Mouse (Mus musculus) stomach, postnatal 0 days (tissue): ENCODE data around the gene Ttc34. TPM values are rescaled to one million over a fixed set of nuclear protein-coding genes. Genes with fewer than 3 reads are reported as not detected.

Experiments
- ATAC-seq: fragments of 200-750 bp; cut with Nextera tagmentation; 2 replicates; pipeline ENCODE4 v1.8.0; 2017; ENCODE audit not compliant: low FRiP score, low TSS enrichment
- DNase-seq: peaks from one replicate; pipeline ENCODE4 v3.0.0-alpha.2; 2016; ENCODE audit warnings: low spot score
- H3K27ac ChIP-seq: fragments of 300-500 bp; sonication (generic); replicated peaks from 2 replicates; pipeline ENCODE4 v1.5.1; 2014; ENCODE audit warnings: mild to moderate bottlenecking, control low read depth
- H3K27me3 ChIP-seq: fragments of 300-500 bp; sonication (generic); 2 replicates; pipeline ENCODE4 v1.6.1; 2014; ENCODE audit warnings: low read length; ENCODE audit not compliant: control insufficient read depth, insufficient read depth
- H3K36me3 ChIP-seq: fragments of 300-500 bp; sonication (generic); 2 replicates; pipeline ENCODE4 v1.6.1; 2014; ENCODE audit warnings: low read length, mixed read lengths; ENCODE audit not compliant: control insufficient read depth, insufficient read depth
- H3K4me1 ChIP-seq: fragments of 300-500 bp; sonication (generic); replicated peaks from 2 replicates; pipeline ENCODE4 v1.6.1; 2014; ENCODE audit warnings: antibody characterized with exemption; ENCODE audit not compliant: control insufficient read depth, insufficient read depth
- H3K4me2 ChIP-seq: fragments of 300-500 bp; sonication (generic); replicated peaks from 2 replicates; pipeline ENCODE4 v1.6.1; 2014; ENCODE audit warnings: low read depth, mild to moderate bottlenecking, control low read depth, moderate library complexity
- H3K4me3 ChIP-seq: fragments of 300-500 bp; sonication (generic); 2 replicates; pipeline ENCODE4 v1.5.1; 2014; ENCODE audit warnings: low read depth, low read length, control low read depth
- H3K9ac ChIP-seq: fragments of 300-500 bp; sonication (generic); 2 replicates; pipeline ENCODE4 v1.6.1; 2014; ENCODE audit warnings: mild to moderate bottlenecking, low read length, control low read depth, mixed read lengths
- H3K9me3 ChIP-seq: fragments of 300-500 bp; sonication (generic); 2 replicates; pipeline ENCODE4 v1.6.1; 2016; ENCODE audit warnings: low read length; ENCODE audit not compliant: control insufficient read depth
- CTCF ChIP-seq: IDR thresholded peaks from 2 replicates; pipeline ENCODE4 v1.5.1; 2016; ENCODE audit warnings: antibody characterized with exemption, low read depth, mild to moderate bottlenecking, moderate library complexity
- EP300 ChIP-seq: optimal IDR thresholded peaks from 2 replicates; pipeline ENCODE3; 2016; ENCODE audit warnings: antibody characterized with exemption
- WGBS: fragments of 180-500 bp; shearing (Covaris S2); extraction: QIAGEN DNeasy Blood & Tissue Kit; methylation state at CpG from one replicate; pipeline ENCODE4 v1.1.7; 2014; 5-methylcytosine and 5-hydroxymethylcytosine counted together
- polyA plus RNA-seq: library from polyadenylated mRNA; unstranded; fragments of >200 nt; fragmentation: Nextera tagmentation; extraction: Ambion mirVana; gene quantifications from 2 replicates; pipeline ENCODE4 v1.2.1, GENCODE M21; 2015

The Ttc34 gene
- polyA plus RNA-seq, 1 experiment from 2014 or later: 0.10 TPM

- no peak for ATAC-seq
- TF ChIP-seq CTCF: no peak
- no peak for TF ChIP-seq EP300
- Histone ChIP-seq H3K36me3 (no peaks in the 10 kb centered on the region), H3K9ac (no peak within 1 kb of the TSS), H3K27ac (no peak within 1 kb of the TSS), H3K4me1 (no peaks in the 10 kb centered on the region), H3K4me2 (no peak within 1 kb of the TSS), H3K9me3 (no peaks in the 10 kb centered on the region), H3K27me3 (no peaks in the 10 kb centered on the region), H3K4me3 (no peak within 1 kb of the TSS)
- no peak for DNase-seq
- WGBS: 77% methylated on average over 7 of the region's 7 CpGs
Observed at GRCm38 (mm10) chr4:154869440-154869839, 32.2 kb downstream of the Ttc34 start, which contains the start of gene Mmel1. Gene Mmel1 (plus strand): TSS chr4:154869585.

GRCm38 (mm10) chr4:154870721-154871120 lies 33.5 kb downstream of the Ttc34 start:
- TF ChIP-seq CTCF (no peak), EP300 (no peak)
- Histone ChIP-seq H3K4me1 (no peaks in the 10 kb centered on the region), H3K4me3 (no peak overlapping the region), H3K9me3 (no peaks in the 10 kb centered on the region), H3K9ac (no peak overlapping the region), H3K36me3 (no peaks in the 10 kb centered on the region), H3K27ac (no peak overlapping the region), H3K27me3 (no peaks in the 10 kb centered on the region), H3K4me2 (no peak overlapping the region)
- WGBS: 72% methylated on average over 4 of the region's 4 CpGs
- DNase-seq: no peak
- no peak for ATAC-seq

GRCm38 (mm10) chr4:154871757-154872251 lies 34.5 kb downstream of the Ttc34 start:
- no peak overlapping the region for H3K4me3 ChIP-seq
- H3K9ac ChIP-seq: no peak overlapping the region
- no peaks in the 10 kb centered on the region for H3K27me3 ChIP-seq
- no peaks in the 10 kb centered on the region for H3K36me3 ChIP-seq
- DNase-seq (peak; percentile 34), ATAC-seq (peak; percentile 28; the same call in 1 of the 2 replicates)
- no peaks in the 10 kb centered on the region for H3K9me3 ChIP-seq
- H3K27ac ChIP-seq: no peak overlapping the region
- H3K4me2 ChIP-seq: no peak overlapping the region
- no peaks in the 10 kb centered on the region for H3K4me1 ChIP-seq
- peak; percentile 38; the same call in 1 of the 2 replicates for TF ChIP-seq CTCF
- TF ChIP-seq EP300: no peak
- WGBS: 7% methylated on average over 13 of the region's 13 CpGs

- Histone ChIP-seq H3K27ac (no peak overlapping the region), H3K4me1 (no peaks in the 10 kb centered on the region), H3K9me3 (no peaks in the 10 kb centered on the region), H3K4me3 (no peak overlapping the region), H3K27me3 (no peaks in the 10 kb centered on the region), H3K4me2 (no peak overlapping the region), H3K9ac (no peak overlapping the region), H3K36me3 (no peaks in the 10 kb centered on the region)
- TF ChIP-seq EP300 (no peak), CTCF (no peak)
- WGBS: 70% methylated on average over 6 of the region's 6 CpGs
- DNase-seq (no peak), ATAC-seq (no peak)
Observed at GRCm38 (mm10) chr4:154873186-154873585, 35.9 kb downstream of the Ttc34 start.

GRCm38 (mm10) chr4:154877864-154878548 lies 40.7 kb downstream of the Ttc34 start:
- TF ChIP-seq CTCF (peak; percentile 96), EP300 (no peak)
- peak overlapping the region; percentile 44 for H3K4me2 ChIP-seq
- no peaks in the 10 kb centered on the region for H3K4me1 ChIP-seq
- no peaks in the 10 kb centered on the region for H3K9me3 ChIP-seq
- H3K27me3 ChIP-seq: no peaks in the 10 kb centered on the region
- peak overlapping the region; percentile 31; the same call in 1 of the 2 replicates for H3K9ac ChIP-seq
- WGBS: 8% methylated on average over 18 of the region's 18 CpGs
- H3K27ac ChIP-seq: peak overlapping the region; percentile 76
- peak overlapping the region; percentile 27; the same call in 1 of the 2 replicates for H3K4me3 ChIP-seq
- ATAC-seq: peak; percentile 96
- peak; percentile 97 for DNase-seq
- H3K36me3 ChIP-seq: no peaks in the 10 kb centered on the region

GRCm38 (mm10) chr4:154880730-154881129 lies 43.5 kb downstream of the Ttc34 start:
- TF ChIP-seq EP300: no peak
- TF ChIP-seq CTCF: no peak

More at GRCm38 (mm10) chr4:154880730-154881129, 43.5 kb downstream of the Ttc34 start:
- Histone ChIP-seq H3K27ac (no peak overlapping the region), H3K4me1 (no peaks in the 10 kb centered on the region), H3K4me3 (no peak overlapping the region), H3K36me3 (no peaks in the 10 kb centered on the region), H3K9me3 (no peaks in the 10 kb centered on the region), H3K9ac (no peak overlapping the region), H3K4me2 (no peak overlapping the region), H3K27me3 (no peaks in the 10 kb centered on the region)
- no peak for ATAC-seq
- whole genome bisulfite sequencing: 79% methylated on average over 6 of the region's 6 CpGs
- DNase-seq: no peak
